Mouse (Mus musculus): Measurements from ENCODE around the gene Ncan.

- no peak for TF ChIP-seq CTCF (IDR thresholded peaks at IDR 0.05; ENCODE audit: extremely low read depth, insufficient read depth, low read length)
- 0 out of 2 replicates have a peak, but pooled peaks have one; percentile 5 for TF ChIP-seq POLR2A (IDR thresholded peaks at IDR 0.05; ENCODE audit: extremely low read depth, insufficient read depth, low read length)
These were observed 27.3 kb upstream of the Ncan start for GRCm38 (mm10) chr8:70147678-70148607.

Measured in cortical plate, adult 2 months (tissue).